Mouse (Mus musculus): ENCODE measurements at regions not wholly inside any gene's neighbourhood (a gene's known extent, or its start where the extent isn't known, plus 50 kb on each side); places are given as distances from the start of the nearest gene placed in this dataset.
A peak's percentile ranks its signal among the peaks of the same experiment; 100 is the strongest.

DNA sequence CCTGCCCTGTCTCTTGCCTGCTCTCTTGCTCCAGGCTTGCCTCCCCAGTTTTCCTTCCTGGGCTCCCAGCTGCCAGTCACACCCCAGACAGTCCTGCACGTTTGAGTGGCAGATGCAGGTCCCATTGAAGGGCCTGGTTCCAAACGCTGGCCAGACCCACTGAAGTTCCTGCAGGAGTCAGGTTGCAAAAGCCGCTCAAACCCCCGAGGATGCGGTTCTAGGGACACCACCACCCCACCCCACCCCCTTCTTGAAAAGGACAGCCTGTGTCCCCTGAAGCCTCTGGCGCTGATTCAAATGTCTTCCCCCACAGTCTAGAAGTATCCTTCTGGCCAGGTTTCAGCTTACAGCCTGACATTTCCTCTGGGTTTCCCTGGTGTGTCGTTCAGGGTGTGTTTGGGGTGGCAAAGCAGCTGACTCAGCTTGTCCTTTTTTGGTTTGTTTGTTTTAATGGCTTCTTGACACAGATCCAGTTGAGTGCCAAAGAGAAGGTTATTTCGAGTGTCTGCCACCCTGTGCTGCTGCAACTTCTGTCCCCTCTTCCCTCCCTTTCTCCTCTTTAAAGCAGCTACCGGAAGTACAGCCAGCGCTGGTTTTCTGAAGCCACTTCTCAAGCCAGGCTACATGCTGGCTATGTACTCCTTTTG lies 187.9 kb upstream of the Cxcl12 start:
- H3K9me3 ChIP-seq (ENCODE audit: control insufficient read depth, low read length): no peaks in the 10 kb centered on the region
- peak; percentile 31; the same call in 1 of the 2 replicates for ATAC-seq (ENCODE audit: low read depth)
- H3K4me3 ChIP-seq (ENCODE audit: low read depth, low read length): no peak overlapping the region
- H3K4me1 ChIP-seq (ENCODE audit: control insufficient read depth, insufficient read depth, low read length): no peaks in the 10 kb centered on the region; the same call in 1 of the 2 replicates
- WGBS: 8% methylated on average over 10 of the region's 10 CpGs
- H3K36me3 ChIP-seq (ENCODE audit: control insufficient read depth, insufficient read depth, low read length): no peaks in the 10 kb centered on the region
- no peak overlapping the region for H3K4me2 ChIP-seq (ENCODE audit: low read depth, low read length)
- no peaks in the 10 kb centered on the region for H3K27me3 ChIP-seq (ENCODE audit: control insufficient read depth, insufficient read depth, low read length)
- H3K9ac ChIP-seq (replicated peaks; ENCODE audit: low read depth, low read length): no peak overlapping the region
- no peak overlapping the region for H3K27ac ChIP-seq (ENCODE audit: low read depth, low read length)

DNA sequence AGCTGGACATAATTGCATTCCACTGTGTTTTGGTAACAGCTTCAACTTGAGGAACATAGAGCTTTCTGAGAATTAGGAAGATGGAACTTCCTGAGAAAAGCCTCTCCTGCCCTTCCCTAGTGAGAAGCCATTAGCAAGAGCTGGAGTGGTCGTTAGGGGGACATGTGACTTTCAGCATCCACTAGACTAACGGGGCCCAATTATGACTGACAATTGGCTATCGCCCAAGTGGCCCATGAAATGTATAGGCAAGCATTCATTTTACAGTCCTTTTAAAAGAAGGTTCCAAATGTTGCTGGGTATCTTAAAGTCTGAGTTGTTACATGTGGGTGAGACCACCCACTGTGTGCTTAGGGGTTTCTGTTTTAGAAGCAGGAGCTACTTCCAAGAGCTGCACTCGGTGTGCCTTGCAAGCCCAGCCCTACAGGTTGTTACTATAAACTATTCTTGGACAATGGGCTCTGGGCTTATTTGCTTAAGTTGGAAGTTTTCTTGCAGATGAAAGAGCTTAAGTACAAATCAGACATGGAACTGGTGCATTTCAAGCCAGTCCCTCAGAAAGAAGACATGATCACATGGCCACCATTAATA lies 183.1 kb upstream of the Cxcl12 start:
- Histone ChIP-seq H3K27me3 (ENCODE audit: control insufficient read depth, insufficient read depth, low read length) (no peaks in the 10 kb centered on the region), H3K4me1 (ENCODE audit: control insufficient read depth, insufficient read depth, low read length) (no peaks in the 10 kb centered on the region; the same call in 1 of the 2 replicates), H3K9ac (replicated peaks; ENCODE audit: low read depth, low read length) (no peak overlapping the region), H3K4me3 (ENCODE audit: low read depth, low read length) (no peak overlapping the region), H3K9me3 (ENCODE audit: control insufficient read depth, low read length) (no peaks in the 10 kb centered on the region), H3K4me2 (ENCODE audit: low read depth, low read length) (no peak overlapping the region), H3K27ac (ENCODE audit: low read depth, low read length) (no peak overlapping the region), H3K36me3 (ENCODE audit: control insufficient read depth, insufficient read depth, low read length) (no peaks in the 10 kb centered on the region)
- 69% methylated on average over 4 of the region's 4 CpGs for WGBS
- no peak for ATAC-seq (ENCODE audit: low read depth)

DNA sequence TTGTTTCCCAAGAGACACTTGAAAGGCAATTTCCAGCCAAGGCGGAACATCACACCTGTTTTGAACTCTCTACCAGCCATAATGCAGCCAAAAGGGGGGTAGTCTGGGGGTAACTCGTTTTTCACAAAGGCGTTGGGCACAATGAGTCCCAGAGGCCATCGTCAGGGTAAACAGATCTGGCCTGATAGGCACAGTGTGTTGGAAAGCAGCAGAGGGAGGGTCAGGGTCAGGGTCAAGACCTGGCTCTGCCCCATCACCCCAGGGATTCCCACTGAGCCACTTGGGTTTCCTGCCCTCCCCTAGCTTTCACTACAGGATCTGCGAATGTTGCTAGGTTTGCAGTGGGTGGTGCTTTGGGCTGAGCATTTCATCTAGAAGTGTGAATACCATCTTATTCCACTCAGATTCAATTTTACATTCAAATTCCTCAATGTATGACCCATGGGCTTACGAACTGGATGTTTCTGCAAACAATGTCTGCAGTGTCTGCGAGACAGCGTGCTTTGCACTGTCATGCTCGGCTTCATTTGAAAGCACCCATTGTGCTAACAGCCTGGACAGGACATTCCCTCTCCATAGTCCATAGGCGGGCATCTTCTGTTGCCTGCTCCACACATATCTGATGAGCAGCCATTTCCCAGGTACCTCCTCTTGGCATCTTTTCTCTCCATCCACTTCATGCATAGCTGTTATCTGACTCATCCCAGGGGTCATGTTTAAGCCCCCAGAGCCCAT lies 181.9 kb upstream of the Cxcl12 start:
- Histone ChIP-seq H3K4me2 (ENCODE audit: low read depth, low read length) (no peak overlapping the region), H3K27ac (ENCODE audit: low read depth, low read length) (no peak overlapping the region), H3K9ac (replicated peaks; ENCODE audit: low read depth, low read length) (no peak overlapping the region), H3K4me1 (ENCODE audit: control insufficient read depth, insufficient read depth, low read length) (no peaks in the 10 kb centered on the region), H3K9me3 (ENCODE audit: control insufficient read depth, low read length) (no peaks in the 10 kb centered on the region), H3K36me3 (ENCODE audit: control insufficient read depth, insufficient read depth, low read length) (no peaks in the 10 kb centered on the region), H3K27me3 (ENCODE audit: control insufficient read depth, insufficient read depth, low read length) (no peaks in the 10 kb centered on the region), H3K4me3 (ENCODE audit: low read depth, low read length) (no peak overlapping the region)
- WGBS: 27% methylated on average over 10 of the region's 10 CpGs
- ATAC-seq (ENCODE audit: low read depth): no peak

DNA sequence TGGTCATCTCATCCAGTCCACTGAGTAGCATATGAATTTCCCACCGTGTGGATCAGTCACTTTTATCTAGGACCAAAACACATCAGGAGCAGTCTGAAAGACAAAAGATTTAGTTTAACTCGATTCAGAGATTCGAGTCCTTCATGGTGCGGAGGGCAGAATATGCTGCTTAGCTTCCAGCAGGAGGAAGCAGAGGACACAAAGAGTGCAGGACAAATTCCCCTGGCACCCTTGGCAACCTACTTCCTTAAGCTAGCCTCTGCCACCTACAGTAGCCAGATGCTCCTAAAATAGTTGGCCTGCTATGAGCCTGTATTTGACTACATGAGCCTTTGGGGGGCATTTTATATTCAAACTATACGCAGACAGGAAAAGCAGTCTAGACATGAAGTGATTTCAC lies 181.1 kb upstream of the Cxcl12 start:
- Histone ChIP-seq H3K27ac (ENCODE audit: low read depth, low read length) (no peak overlapping the region), H3K9ac (replicated peaks; ENCODE audit: low read depth, low read length) (no peak overlapping the region), H3K9me3 (ENCODE audit: control insufficient read depth, low read length) (no peaks in the 10 kb centered on the region), H3K4me1 (ENCODE audit: control insufficient read depth, insufficient read depth, low read length) (no peaks in the 10 kb centered on the region), H3K36me3 (ENCODE audit: control insufficient read depth, insufficient read depth, low read length) (no peaks in the 10 kb centered on the region), H3K4me2 (ENCODE audit: low read depth, low read length) (no peak overlapping the region), H3K27me3 (ENCODE audit: control insufficient read depth, insufficient read depth, low read length) (no peaks in the 10 kb centered on the region), H3K4me3 (ENCODE audit: low read depth, low read length) (no peak overlapping the region)
- ATAC-seq (ENCODE audit: low read depth): no peak
- WGBS: 82% methylated on average over 5 of the region's 5 CpGs

DNA sequence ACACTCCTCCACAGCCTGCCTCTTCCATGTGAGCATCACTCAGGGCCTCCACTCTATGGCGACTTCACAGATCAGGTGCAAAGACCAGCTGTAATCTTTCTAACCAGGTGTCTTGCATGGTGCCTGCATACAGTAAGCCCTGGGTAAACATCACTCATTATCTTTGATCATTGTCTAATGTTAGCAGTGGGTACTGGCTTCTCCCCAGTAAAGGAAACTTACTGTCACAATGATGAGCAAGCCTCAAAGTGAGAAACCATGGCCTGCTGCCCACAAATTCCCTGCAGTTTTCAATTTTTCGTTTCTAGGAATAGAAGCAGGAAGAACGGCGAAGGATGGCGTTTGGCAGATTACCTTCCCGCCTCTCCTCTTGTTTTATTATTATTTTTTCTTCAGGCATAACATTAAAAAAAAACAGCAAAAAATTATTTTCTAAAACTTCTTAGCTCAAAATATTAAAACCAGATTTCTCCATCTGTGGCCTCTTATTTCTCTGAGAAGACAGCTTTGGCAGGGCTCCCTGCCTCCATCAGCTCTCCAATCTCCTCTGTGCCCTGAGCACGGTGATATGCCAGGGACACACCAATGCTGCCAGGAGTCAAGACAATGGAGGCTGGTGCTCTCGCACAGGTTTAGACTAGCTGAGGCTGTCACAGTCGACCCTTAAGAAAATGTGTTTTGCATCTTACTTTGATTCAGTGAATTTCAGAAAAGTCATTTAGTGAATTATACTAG lies 169.2 kb upstream of the Cxcl12 start:
- Histone ChIP-seq H3K9ac (replicated peaks; ENCODE audit: low read depth, low read length) (no peak overlapping the region), H3K9me3 (ENCODE audit: control insufficient read depth, low read length) (no peaks in the 10 kb centered on the region), H3K4me1 (ENCODE audit: control insufficient read depth, insufficient read depth, low read length) (no peaks in the 10 kb centered on the region), H3K27me3 (ENCODE audit: control insufficient read depth, insufficient read depth, low read length) (no peaks in the 10 kb centered on the region), H3K4me3 (ENCODE audit: low read depth, low read length) (no peak overlapping the region), H3K27ac (ENCODE audit: low read depth, low read length) (no peak overlapping the region), H3K36me3 (ENCODE audit: control insufficient read depth, insufficient read depth, low read length) (no peaks in the 10 kb centered on the region), H3K4me2 (ENCODE audit: low read depth, low read length) (no peak overlapping the region)
- WGBS: 84% methylated on average over 9 of the region's 9 CpGs
- no peak for ATAC-seq (ENCODE audit: low read depth)

DNA sequence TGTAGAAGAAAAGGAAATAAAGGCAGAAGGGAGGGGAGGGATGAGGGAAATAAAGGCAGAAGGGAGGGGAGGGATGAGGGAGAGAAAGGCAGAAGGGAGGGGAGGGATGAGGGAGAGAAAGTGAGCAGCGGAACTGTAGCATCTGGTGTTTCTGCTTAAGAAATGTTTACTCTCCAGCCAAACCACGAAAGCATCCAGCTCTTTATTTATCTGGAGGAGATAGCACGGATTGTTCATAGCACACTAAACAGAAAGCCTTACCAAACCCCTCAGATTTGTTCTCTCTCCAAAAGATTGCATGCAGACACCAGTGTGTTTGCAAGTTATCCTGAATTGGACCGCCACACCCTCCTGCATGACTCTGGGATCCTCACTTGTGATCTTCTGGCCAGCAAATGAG lies 168.4 kb upstream of the Cxcl12 start:
- Histone ChIP-seq H3K4me2 (ENCODE audit: low read depth, low read length) (no peak overlapping the region), H3K4me1 (ENCODE audit: control insufficient read depth, insufficient read depth, low read length) (no peaks in the 10 kb centered on the region), H3K27me3 (ENCODE audit: control insufficient read depth, insufficient read depth, low read length) (no peaks in the 10 kb centered on the region), H3K4me3 (ENCODE audit: low read depth, low read length) (no peak overlapping the region), H3K9me3 (ENCODE audit: control insufficient read depth, low read length) (no peaks in the 10 kb centered on the region), H3K36me3 (ENCODE audit: control insufficient read depth, insufficient read depth, low read length) (no peaks in the 10 kb centered on the region), H3K27ac (ENCODE audit: low read depth, low read length) (no peak overlapping the region), H3K9ac (replicated peaks; ENCODE audit: low read depth, low read length) (no peak overlapping the region)
- WGBS: 78% methylated on average over 4 of the region's 4 CpGs
- no peak for ATAC-seq (ENCODE audit: low read depth)

DNA sequence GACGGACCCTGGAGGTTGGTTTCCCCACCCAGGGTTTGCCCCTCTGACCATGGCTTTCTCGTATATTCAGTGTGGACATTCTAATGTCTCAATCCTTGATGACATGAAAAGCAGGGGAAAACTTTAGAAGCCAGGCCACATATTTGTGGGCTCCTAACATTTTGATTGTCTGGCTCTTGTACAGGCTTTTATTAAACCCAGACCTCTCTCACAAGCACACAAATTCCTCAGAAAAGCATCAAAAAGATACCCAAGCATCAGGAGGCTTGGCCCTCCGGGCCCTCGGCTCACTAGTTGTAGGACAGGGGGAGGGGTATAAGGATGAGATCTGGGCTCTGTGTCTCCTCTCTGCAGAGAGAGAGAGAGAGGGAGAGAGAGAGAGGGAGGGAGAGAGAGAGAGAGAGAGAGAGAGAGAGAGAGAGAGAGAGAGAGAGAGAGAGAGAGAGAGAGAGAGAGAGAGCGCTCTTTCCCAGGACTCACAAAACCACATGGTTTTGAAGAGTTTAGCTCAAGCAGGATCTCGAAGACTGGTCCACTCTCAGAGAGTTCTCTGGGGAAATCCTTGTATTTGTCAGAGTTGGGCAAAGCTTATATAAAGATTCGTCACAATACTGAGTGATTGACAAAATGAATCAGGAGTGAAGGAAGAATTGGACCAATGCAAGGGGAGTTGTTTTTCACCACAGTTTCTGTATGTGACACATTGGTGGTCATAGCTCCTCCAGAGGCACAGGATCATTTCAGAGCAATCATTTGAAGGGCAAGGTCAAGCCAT lies 167.2 kb upstream of the Cxcl12 start:
- no peaks in the 10 kb centered on the region for H3K27me3 ChIP-seq (ENCODE audit: control insufficient read depth, insufficient read depth, low read length)
- no peak overlapping the region for H3K4me3 ChIP-seq (ENCODE audit: low read depth, low read length)
- no peak overlapping the region for H3K4me2 ChIP-seq (ENCODE audit: low read depth, low read length)
- no peak for ATAC-seq (ENCODE audit: low read depth)
- WGBS: 75% methylated on average over 7 of the region's 7 CpGs
- no peaks in the 10 kb centered on the region for H3K9me3 ChIP-seq (ENCODE audit: control insufficient read depth, low read length)
- H3K9ac ChIP-seq (replicated peaks; ENCODE audit: low read depth, low read length): no peak overlapping the region
- H3K4me1 ChIP-seq (ENCODE audit: control insufficient read depth, insufficient read depth, low read length): no peaks in the 10 kb centered on the region
- H3K27ac ChIP-seq (ENCODE audit: low read depth, low read length): no peak overlapping the region
- H3K36me3 ChIP-seq (ENCODE audit: control insufficient read depth, insufficient read depth, low read length): no peaks in the 10 kb centered on the region

DNA sequence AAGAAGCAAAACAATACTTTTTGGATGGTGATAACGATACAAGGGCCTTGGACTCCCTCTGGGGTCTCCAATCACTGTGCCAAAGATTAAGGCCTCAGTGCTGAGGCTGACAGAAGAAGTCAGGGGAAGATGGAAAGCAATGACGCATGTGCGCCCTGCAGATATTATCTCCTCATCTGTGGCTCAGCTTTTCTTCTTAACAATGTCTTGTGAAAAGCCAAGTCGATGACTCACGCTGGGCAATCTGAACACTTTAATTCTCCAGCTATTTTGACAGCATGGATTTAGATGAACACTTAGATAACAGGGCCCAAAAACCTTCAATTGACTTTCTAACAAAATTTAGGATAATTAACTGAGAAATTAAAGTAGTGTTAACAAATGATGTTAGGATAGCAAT lies 155.7 kb upstream of the Cxcl12 start:
- H3K9ac ChIP-seq (replicated peaks; ENCODE audit: low read depth, low read length): no peak overlapping the region
- no peak for ATAC-seq (ENCODE audit: low read depth)
- no peaks in the 10 kb centered on the region for H3K27me3 ChIP-seq (ENCODE audit: control insufficient read depth, insufficient read depth, low read length)
- no peaks in the 10 kb centered on the region for H3K9me3 ChIP-seq (ENCODE audit: control insufficient read depth, low read length)
- H3K4me2 ChIP-seq (ENCODE audit: low read depth, low read length): no peak overlapping the region
- H3K27ac ChIP-seq (ENCODE audit: low read depth, low read length): no peak overlapping the region
- no peaks in the 10 kb centered on the region for H3K4me1 ChIP-seq (ENCODE audit: control insufficient read depth, insufficient read depth, low read length)
- H3K36me3 ChIP-seq (ENCODE audit: control insufficient read depth, insufficient read depth, low read length): no peaks in the 10 kb centered on the region
- 91% methylated on average over 5 of the region's 5 CpGs for WGBS
- no peak overlapping the region for H3K4me3 ChIP-seq (ENCODE audit: low read depth, low read length)
